Mouse (Mus musculus) limb, embryonic 12.5 days (tissue): ENCODE measurements around the gene Fank1. TPM values are rescaled to one million over a fixed set of nuclear protein-coding genes. Genes with fewer than 3 reads are reported as not detected.
A peak's percentile ranks its signal among the peaks of the same experiment; 100 is the strongest.

Source experiments
- ATAC-seq: fragments of 200-750 bp; cut with Nextera tagmentation; 2 replicates; pipeline ENCODE4 v1.8.0; 2017; ENCODE audit warnings: low read depth, moderate TSS enrichment; ENCODE audit not compliant: insufficient number of reproducible peaks, insufficient read depth, low FRiP score, low TSS enrichment
- H3K27ac ChIP-seq: fragments of 300-500 bp; sonication (generic); 2 replicates; pipeline ENCODE4 v1.5.1; 2016; ENCODE audit warnings: mild to moderate bottlenecking, moderate library complexity
- H3K27me3 ChIP-seq: fragments of 300-500 bp; sonication (generic); 2 replicates; pipeline ENCODE4 v1.6.1; 2016; ENCODE audit warnings: mild to moderate bottlenecking, moderate library complexity
- H3K36me3 ChIP-seq: fragments of 300-500 bp; sonication (generic); 2 replicates; pipeline ENCODE4 v1.6.1; 2016; ENCODE audit warnings: mild to moderate bottlenecking, moderate library complexity
- H3K4me1 ChIP-seq: fragments of 300-500 bp; sonication (generic); replicated peaks from 2 replicates; pipeline ENCODE4 v1.6.1; 2016
- H3K4me2 ChIP-seq: fragments of 300-500 bp; sonication (generic); 2 replicates; pipeline ENCODE4 v1.6.1; 2016; ENCODE audit warnings: mild to moderate bottlenecking, moderate library complexity
- H3K4me3 ChIP-seq: fragments of 300-500 bp; sonication (generic); replicated peaks from 2 replicates; pipeline ENCODE4 v1.5.1; 2016; ENCODE audit warnings: mild to moderate bottlenecking
- H3K9ac ChIP-seq: fragments of 300-500 bp; sonication (generic); replicated peaks from 2 replicates; pipeline ENCODE4 v1.6.1; 2016; ENCODE audit warnings: mild to moderate bottlenecking, moderate library complexity
- H3K9me3 ChIP-seq: fragments of 300-500 bp; sonication (generic); 2 replicates; pipeline ENCODE4 v1.6.1; 2016; ENCODE audit warnings: mild to moderate bottlenecking, moderate library complexity
- WGBS: fragments of 180-500 bp; shearing (Covaris S2); methylation state at CpG from one replicate; pipeline ENCODE4 v1.1.7; 2016; 5-methylcytosine and 5-hydroxymethylcytosine counted together
- polyA plus RNA-seq: library from polyadenylated mRNA; unstranded; fragments of >200 nt; fragmentation: Nextera tagmentation; extraction: Ambion mirVana; gene quantifications from 2 replicates; pipeline ENCODE4 v1.2.1, GENCODE M21; 2016

Fank1 gene
- polyA plus RNA-seq, 1 experiment from 2014 or later = 0.16 TPM

DNA sequence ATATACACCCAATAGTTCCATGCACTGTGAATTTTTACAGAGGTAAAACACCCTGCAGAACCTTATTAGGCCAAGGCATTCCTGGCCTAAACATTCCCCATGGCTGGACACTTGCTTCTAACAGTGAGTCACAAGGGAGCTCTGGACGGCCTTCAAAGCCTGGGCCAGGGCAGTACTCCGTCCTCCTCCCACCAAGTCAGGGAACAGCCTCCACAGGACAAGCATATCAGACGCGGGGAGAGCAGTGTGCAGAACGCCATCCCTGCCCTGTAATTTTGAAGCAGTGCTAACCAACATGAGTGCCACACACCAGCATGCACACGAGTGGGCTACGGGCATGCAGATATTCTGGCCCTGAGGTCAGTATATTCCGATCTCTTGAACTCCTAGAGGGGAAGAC is 29.3 kb upstream of the Fank1 start:
- 89% methylated on average over 8 of the region's 8 CpGs for WGBS
- no peak overlapping the region for H3K4me2 ChIP-seq
- no peak for ATAC-seq

DNA sequence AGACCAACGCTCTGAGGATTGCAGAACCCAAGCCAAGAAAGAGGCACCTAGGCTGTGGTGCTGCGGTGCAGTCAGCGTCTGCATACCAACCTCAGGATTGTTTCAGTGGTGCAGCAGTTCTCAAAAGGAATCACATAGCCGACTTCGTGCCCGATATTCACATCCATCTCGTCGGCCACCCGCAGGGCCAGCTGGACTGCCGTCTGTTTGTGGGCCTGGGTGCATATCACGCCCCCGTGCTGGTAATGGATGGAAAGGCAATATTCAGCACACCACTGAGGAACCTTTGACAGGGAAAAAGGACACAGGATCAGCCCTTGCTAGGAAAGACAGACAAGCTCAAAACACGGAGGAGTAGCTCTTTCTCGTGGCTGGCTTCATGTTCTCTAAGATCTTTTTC is 27.9 kb upstream of the Fank1 start:
- Histone ChIP-seq H3K4me2 (no peak overlapping the region), H3K9ac (no peak overlapping the region), H3K27ac (no peak overlapping the region), H3K9me3 (no peaks in the 10 kb centered on the region), H3K36me3 (no peaks in the 10 kb centered on the region), H3K27me3 (no peaks in the 10 kb centered on the region), H3K4me3 (no peak overlapping the region), H3K4me1 (peaks cover 4% of the 10 kb centered on the region; the same call in 1 of the 2 replicates)
- 83% methylated on average over 14 of the region's 14 CpGs for WGBS
- ATAC-seq = no peak

More for the DNA sequence above, 29.3 kb upstream of the Fank1 start:
- Histone ChIP-seq H3K4me1 (peaks cover 4% of the 10 kb centered on the region; the same call in 1 of the 2 replicates), H3K9ac (no peak overlapping the region), H3K27ac (no peak overlapping the region), H3K27me3 (no peaks in the 10 kb centered on the region), H3K36me3 (no peaks in the 10 kb centered on the region), H3K4me3 (no peak overlapping the region), H3K9me3 (no peaks in the 10 kb centered on the region)

DNA sequence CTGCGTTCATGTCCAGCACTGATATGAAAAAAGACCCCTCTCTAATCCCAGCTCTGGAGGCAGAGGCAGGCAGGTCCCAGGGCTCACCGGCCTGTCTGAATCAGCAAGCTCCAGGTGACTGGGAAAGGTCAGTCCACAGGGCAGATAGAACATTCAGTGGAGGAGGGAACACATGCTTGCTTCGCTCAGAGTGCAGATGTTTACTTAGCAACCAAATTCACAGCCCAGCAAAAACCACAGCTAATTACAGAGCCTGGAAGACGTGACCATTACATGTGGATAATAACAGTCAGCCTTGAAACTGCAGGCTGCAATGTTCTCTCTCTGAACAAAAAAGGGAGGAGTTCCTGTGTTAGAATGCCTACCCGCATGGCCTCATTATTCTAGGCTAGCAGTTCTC is 26.0 kb upstream of the Fank1 start:
- Histone ChIP-seq H3K27ac (no peak overlapping the region; the same call in 1 of the 2 replicates), H3K9ac (no peak overlapping the region), H3K4me2 (no peak overlapping the region), H3K36me3 (no peaks in the 10 kb centered on the region), H3K4me3 (no peak overlapping the region), H3K9me3 (no peaks in the 10 kb centered on the region), H3K4me1 (no peaks in the 10 kb centered on the region), H3K27me3 (no peaks in the 10 kb centered on the region)
- 64% methylated on average over 5 of the region's 5 CpGs for WGBS
- no peak for ATAC-seq

DNA sequence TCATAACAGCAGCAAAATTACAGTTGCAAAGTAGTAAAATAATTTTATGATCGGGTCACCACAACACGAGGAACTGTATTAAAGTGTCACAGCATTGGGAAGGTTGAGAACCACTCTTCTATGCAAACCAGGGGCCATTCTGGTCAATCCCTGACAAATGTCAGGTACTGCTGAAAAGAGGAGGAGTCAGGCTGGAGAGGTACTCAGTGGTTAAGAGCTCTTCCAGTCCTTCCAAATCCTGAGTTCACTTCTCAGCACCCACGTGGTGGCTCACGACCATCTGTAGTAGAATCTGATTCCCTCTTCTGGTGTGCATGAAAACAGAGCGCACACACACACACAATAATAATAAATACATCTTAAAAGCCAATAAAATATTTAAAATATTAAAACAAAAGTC is 25.5 kb upstream of the Fank1 start:
- Histone ChIP-seq H3K9ac (no peak overlapping the region), H3K4me1 (no peaks in the 10 kb centered on the region), H3K27ac (no peak overlapping the region), H3K4me2 (no peak overlapping the region), H3K27me3 (no peaks in the 10 kb centered on the region), H3K36me3 (no peaks in the 10 kb centered on the region), H3K9me3 (no peaks in the 10 kb centered on the region), H3K4me3 (no peak overlapping the region)
- ATAC-seq = no peak
- 80% methylated on average over 5 of the region's 5 CpGs for WGBS

DNA sequence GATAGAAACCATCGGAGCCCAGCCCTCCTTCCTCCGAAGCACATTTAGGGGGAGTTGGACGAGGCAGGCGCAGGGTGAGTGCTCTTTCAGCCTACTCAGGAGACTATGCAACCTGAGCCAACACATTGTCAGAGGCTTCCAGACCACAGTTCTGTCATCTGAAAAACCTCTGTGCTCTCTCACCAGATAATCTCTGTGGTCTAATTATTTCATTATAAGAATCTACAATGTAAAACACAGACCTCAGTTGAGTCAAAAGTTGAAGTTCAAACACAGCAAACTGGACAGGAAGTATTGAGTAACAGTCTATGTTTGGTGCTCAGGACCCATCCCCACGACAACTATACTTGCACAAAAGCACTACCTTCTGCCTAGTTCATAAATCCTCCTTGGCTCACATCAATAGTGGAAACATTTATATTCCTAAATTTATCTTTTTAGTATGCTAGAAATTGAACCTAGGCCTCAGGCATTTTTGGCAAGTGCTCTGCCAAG is 18.7 kb upstream of the Fank1 start:
- Histone ChIP-seq H3K4me2 (no peak overlapping the region), H3K9ac (no peak overlapping the region), H3K4me1 (0 out of 2 replicates have a peak, but pooled peaks cover 3% of the 10 kb centered on the region), H3K36me3 (no peaks in the 10 kb centered on the region), H3K4me3 (no peak overlapping the region), H3K9me3 (no peaks in the 10 kb centered on the region), H3K27ac (no peak overlapping the region), H3K27me3 (no peaks in the 10 kb centered on the region)
- no peak for ATAC-seq
- 58% methylated on average over 5 of the region's 5 CpGs for WGBS

DNA sequence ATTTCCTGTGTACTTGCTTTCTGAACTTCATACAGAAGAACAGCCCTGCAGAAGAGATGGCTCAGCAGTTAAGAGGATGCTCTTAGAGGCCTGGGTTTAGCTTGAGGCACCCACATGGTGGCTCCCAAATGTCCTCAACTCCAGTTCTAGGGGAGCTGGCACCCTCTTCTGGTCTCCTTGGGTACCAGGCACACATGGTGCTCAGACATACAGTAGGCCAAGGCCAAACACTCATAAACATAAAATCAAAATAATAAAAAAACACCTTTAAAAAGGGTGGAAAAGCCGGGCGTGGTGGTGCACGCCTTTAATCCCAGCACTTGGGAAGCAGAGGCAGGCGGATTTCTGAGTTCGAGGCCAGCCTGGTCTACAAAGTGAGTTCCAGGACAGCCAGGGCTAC is 17.9 kb upstream of the Fank1 start:
- no peak for ATAC-seq
- Histone ChIP-seq H3K4me1 (0 out of 2 replicates have a peak, but pooled peaks cover 3% of the 10 kb centered on the region), H3K9ac (no peak overlapping the region), H3K27ac (no peak overlapping the region), H3K4me2 (no peak overlapping the region), H3K27me3 (no peaks in the 10 kb centered on the region), H3K9me3 (no peaks in the 10 kb centered on the region), H3K4me3 (no peak overlapping the region), H3K36me3 (no peaks in the 10 kb centered on the region)
- WGBS = 94% methylated on average over 5 of the region's 5 CpGs

DNA sequence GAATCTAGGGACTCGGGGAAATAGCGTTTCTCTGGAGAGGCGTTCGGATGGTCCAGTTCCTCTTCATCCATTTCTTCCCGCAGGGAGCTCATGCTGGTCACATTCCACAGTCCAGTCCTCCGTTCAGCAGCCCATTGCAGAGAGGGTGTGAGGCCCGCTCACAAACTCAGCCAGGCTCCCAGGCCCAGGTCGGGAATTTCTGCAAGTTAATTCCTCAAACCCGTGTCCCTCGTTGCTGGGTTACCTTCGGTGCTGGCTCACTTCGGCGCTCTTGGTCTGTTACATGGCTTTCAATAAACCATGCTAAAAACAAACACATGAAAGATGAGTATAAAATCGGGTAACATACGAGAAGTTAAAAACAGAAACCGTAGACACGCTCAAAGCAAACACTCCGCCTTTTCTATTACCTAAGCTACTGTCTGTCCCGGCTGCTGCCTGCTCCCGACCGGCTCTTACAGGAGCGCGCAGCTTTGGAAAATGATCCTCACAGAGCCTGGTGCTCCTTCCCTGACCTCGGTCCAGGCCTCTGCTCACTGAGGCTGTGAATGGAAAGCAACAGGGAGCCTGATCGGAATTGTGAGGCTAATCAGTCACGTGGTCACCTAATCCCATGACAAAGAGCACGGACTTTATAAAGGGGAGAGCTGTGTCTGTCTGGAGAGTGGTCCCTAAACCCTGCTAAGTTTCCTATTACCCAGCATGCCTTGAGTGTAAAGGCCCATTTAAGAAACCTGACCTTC is 16.9 kb upstream of the Fank1 start:
- H3K27ac ChIP-seq = peak overlapping the region; percentile 68
- H3K9me3 ChIP-seq = no peaks in the 10 kb centered on the region
- peak overlapping the region; percentile 48 for H3K4me2 ChIP-seq
- H3K9ac ChIP-seq = peak overlapping the region; percentile 28; the same call in 1 of the 2 replicates
- peak overlapping the region; percentile 15 for H3K4me3 ChIP-seq
- H3K4me1 ChIP-seq = 0 out of 2 replicates have a peak, but pooled peaks cover 3% of the 10 kb centered on the region
- ATAC-seq = peak; percentile 52; the same call in 1 of the 2 replicates
- no peaks in the 10 kb centered on the region for H3K27me3 ChIP-seq
- H3K36me3 ChIP-seq = no peaks in the 10 kb centered on the region
- WGBS = 8% methylated on average over 27 of the region's 27 CpGs

DNA sequence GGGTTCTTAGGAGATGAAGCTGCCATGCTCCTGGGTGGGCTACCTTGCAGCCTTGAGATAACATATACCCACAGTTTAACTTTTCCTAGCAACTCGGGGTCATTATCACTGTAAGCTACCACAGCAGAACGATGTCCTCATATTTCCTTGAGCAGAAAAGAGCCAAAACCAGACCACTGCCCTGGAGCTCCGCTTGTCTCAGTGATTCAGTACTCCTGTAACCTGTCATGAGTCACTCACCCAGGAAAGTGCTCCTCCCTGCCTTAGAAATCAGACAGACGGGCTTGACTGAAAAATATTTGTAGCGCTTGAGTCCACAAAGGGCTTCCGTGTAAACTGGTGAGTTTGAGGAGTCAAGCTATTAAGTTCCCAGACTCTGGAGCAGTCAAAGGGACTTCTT is 14.0 kb upstream of the Fank1 start:
- H3K4me1 ChIP-seq = 0 out of 2 replicates have a peak, but pooled peaks cover 3% of the 10 kb centered on the region
- no peak overlapping the region for H3K9ac ChIP-seq
- no peak for ATAC-seq
- no peak overlapping the region for H3K4me2 ChIP-seq
- 88% methylated on average over 6 of the region's 6 CpGs for WGBS
- H3K27ac ChIP-seq = no peak overlapping the region
- no peaks in the 10 kb centered on the region for H3K36me3 ChIP-seq
- no peaks in the 10 kb centered on the region for H3K9me3 ChIP-seq
- H3K27me3 ChIP-seq = no peaks in the 10 kb centered on the region
- no peak overlapping the region for H3K4me3 ChIP-seq

DNA sequence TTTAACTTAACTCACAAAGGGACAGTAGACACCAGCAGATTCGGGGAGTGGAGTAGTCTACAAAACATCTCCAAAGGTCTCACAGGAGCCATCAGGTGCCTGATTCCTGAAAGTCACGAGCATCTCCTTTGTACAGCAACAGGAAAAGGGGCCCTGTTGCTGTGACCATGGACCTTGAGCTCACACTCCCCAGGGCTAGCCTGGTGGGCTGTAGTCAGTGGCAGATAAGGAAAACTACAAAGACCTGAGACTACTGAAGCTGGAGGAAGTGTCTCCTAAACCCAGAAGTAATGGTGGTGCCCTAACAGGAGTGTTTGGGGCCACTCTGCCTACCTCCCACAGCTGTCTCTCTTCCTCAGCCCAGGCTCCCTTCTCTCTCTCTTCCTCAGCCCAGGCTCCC is 12.2 kb upstream of the Fank1 start:
- no peak overlapping the region for H3K27ac ChIP-seq
- H3K9ac ChIP-seq = no peak overlapping the region
- H3K27me3 ChIP-seq = no peaks in the 10 kb centered on the region
- no peaks in the 10 kb centered on the region for H3K9me3 ChIP-seq
- no peak overlapping the region for H3K4me2 ChIP-seq
- no peak overlapping the region for H3K4me3 ChIP-seq
- ATAC-seq = no peak
- no peaks in the 10 kb centered on the region for H3K36me3 ChIP-seq
- H3K4me1 ChIP-seq = 0 out of 2 replicates have a peak, but pooled peaks cover 3% of the 10 kb centered on the region
- WGBS = 82% methylated on average over 2 of the region's 2 CpGs

DNA sequence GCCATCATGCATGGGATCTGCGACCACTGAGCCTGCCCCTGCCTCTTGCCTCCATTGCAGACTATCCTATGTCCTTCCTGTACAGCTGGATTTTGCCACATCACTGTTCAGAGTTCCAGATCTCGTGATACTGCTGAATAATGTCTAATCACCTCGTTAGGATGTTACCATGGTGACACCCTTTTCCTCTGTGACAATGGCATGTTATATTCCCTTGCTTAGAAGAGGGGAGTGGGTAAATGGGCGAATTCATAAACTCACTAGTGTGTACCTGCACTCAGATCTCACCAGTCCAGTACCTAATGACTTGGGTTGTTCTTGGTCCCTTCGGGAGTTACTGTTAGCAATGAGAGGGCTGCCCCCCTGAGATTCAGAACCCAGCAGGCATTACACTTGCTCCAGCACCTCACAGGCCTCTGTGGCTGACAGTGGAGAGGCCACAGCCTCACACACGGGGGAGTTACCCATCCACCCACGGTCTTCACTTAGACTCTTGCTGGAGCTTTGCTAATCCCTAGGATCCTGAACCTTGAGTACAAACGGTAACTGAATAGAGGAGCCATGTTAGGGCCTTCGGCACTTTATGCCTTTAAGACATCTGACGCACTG is 11.3 kb upstream of the Fank1 start:
- 76% methylated on average over 10 of the region's 10 CpGs for WGBS
- H3K36me3 ChIP-seq = no peaks in the 10 kb centered on the region
- no peak for ATAC-seq
- no peaks in the 10 kb centered on the region for H3K9me3 ChIP-seq
- H3K27ac ChIP-seq = no peak overlapping the region
- H3K4me2 ChIP-seq = no peak overlapping the region
- no peak overlapping the region for H3K9ac ChIP-seq
- H3K27me3 ChIP-seq = no peaks in the 10 kb centered on the region
- H3K4me3 ChIP-seq = no peak overlapping the region
- no peaks in the 10 kb centered on the region for H3K4me1 ChIP-seq

DNA sequence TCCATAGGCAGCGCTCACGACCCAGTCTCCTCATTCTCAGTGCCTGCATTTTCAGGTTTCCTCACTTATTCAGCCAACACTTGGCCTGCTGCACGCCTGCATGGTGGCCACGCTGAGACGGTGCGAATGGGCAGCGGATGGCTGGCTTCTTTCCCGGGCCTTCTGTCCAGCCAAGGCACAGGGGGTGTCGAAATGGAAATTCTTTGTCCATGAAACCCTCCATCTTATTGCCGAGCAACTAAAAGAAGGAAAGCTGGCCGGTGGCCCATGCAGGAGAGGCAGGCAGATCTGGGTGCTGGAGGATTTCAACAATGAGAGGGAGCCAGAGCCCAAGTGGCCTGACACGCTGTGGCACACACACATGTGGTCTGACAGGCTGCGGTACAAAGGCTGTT is 10.8 kb upstream of the Fank1 start:
- no peak overlapping the region for H3K27ac ChIP-seq

More for the DNA sequence above, 10.8 kb upstream of the Fank1 start:
- H3K27me3 ChIP-seq = no peaks in the 10 kb centered on the region
- H3K4me2 ChIP-seq = no peak overlapping the region
- H3K9me3 ChIP-seq = no peaks in the 10 kb centered on the region
- WGBS = 93% methylated on average over 13 of the region's 13 CpGs
- H3K4me3 ChIP-seq = no peak overlapping the region
- no peak overlapping the region for H3K9ac ChIP-seq
- ATAC-seq = no peak
- H3K4me1 ChIP-seq = no peaks in the 10 kb centered on the region
- H3K36me3 ChIP-seq = no peaks in the 10 kb centered on the region
